Mouse (Mus musculus): ENCODE measurements around the gene Cacna1f.

DNA sequence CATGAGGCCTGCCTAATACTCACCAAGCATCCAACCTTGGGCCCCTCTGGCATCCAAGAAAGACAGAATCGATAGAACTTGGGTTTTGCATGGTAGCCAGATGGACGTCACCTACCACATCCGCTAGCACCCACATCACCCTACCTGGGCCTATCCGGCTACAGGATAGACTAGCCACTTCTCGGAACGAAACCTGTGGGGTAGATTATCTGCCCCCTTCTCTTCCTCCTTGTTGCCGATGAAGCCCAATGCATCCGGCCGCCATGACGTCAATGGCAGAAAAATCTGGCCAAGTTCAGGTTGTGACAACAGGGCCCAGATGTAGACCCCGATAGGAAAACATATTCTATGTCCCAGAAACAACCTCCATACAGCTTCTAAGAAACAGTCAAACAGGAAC, 23.0 kb upstream of the Cacna1f start:
- TF ChIP-seq CTCF (IDR thresholded peaks at IDR 0.05; ENCODE audit: borderline replicate concordance, insufficient read depth, low read depth, low read length) (no peak), POLR2A (IDR thresholded peaks at IDR 0.05; ENCODE audit: borderline replicate concordance, insufficient read depth, low read length) (no peak)

All from cerebellum, adult 2 months (tissue).